Mouse (Mus musculus) neural tube, embryonic 13.5 days (tissue): ENCODE data around the gene Jak3. TPM values are rescaled to one million over a fixed set of nuclear protein-coding genes. Genes with fewer than 3 reads are reported as not detected.

Experiments used
- ATAC-seq: fragments of 200-750 bp; cut with Nextera tagmentation; 2 replicates; pipeline ENCODE4 v1.8.0; 2017; ENCODE audit warnings: low read depth, mild to moderate bottlenecking, moderate TSS enrichment, moderate library complexity
- H3K27ac ChIP-seq: fragments of 300-500 bp; sonication (generic); replicated peaks from 2 replicates; pipeline ENCODE4 v1.5.1; 2015; ENCODE audit warnings: moderate library complexity, mild to moderate bottlenecking, inconsistent platforms
- H3K27me3 ChIP-seq: fragments of 300-500 bp; sonication (generic); 2 replicates; pipeline ENCODE4 v1.6.1; 2015; ENCODE audit warnings: mild to moderate bottlenecking, inconsistent platforms
- H3K36me3 ChIP-seq: fragments of 300-500 bp; sonication (generic); 2 replicates; pipeline ENCODE4 v1.6.1; 2015; ENCODE audit warnings: mild to moderate bottlenecking, inconsistent platforms
- H3K4me1 ChIP-seq: fragments of 300-500 bp; sonication (generic); replicated peaks from 2 replicates; pipeline ENCODE4 v1.6.1; 2015; ENCODE audit warnings: inconsistent platforms
- H3K4me2 ChIP-seq: fragments of 300-500 bp; sonication (generic); 2 replicates; pipeline ENCODE4 v1.6.1; 2015; ENCODE audit warnings: inconsistent platforms, mild to moderate bottlenecking, moderate library complexity
- H3K4me3 ChIP-seq: fragments of 300-500 bp; sonication (generic); 2 replicates; pipeline ENCODE4 v1.5.1; 2015; ENCODE audit warnings: mild to moderate bottlenecking, inconsistent platforms
- H3K9ac ChIP-seq: fragments of 300-500 bp; sonication (generic); 2 replicates; pipeline ENCODE4 v1.6.1; 2015; ENCODE audit warnings: moderate library complexity, mild to moderate bottlenecking, inconsistent platforms
- H3K9me3 ChIP-seq: fragments of 300-500 bp; sonication (generic); 2 replicates; pipeline ENCODE4 v1.6.1; 2016; ENCODE audit warnings: inconsistent platforms
- WGBS: fragments of 180-500 bp; shearing (Covaris S2); methylation state at CpG from one replicate; pipeline ENCODE4 v1.1.7; 2015; 5-methylcytosine and 5-hydroxymethylcytosine counted together
- polyA plus RNA-seq: library from polyadenylated mRNA; unstranded; fragments of >200 nt; fragmentation: Nextera tagmentation; extraction: Ambion mirVana; gene quantifications from 2 replicates; pipeline ENCODE4 v1.2.1, GENCODE M21; 2015

The Jak3 gene
- polyA plus RNA-seq, result 3.9 and 4.0 TPM in 2 replicates

- peak within 1 kb of the TSS; percentile 42 for H3K27ac ChIP-seq
- H3K9me3 ChIP-seq, result no peaks in the 10 kb centered on the region
- H3K4me1 ChIP-seq, result peaks cover 32% of the 10 kb centered on the region
- H3K27me3 ChIP-seq, result peaks cover 75% of the 10 kb centered on the region
- WGBS, result 2% methylated on average over 40 of the region's 40 CpGs
- no peak; the same call in 1 of the 2 replicates for ATAC-seq
- peak within 1 kb of the TSS; percentile 57 for H3K4me3 ChIP-seq
- H3K36me3 ChIP-seq, result no peaks in the 10 kb centered on the region
- H3K4me2 ChIP-seq, result peak within 1 kb of the TSS; percentile 84
- H3K9ac ChIP-seq, result peak within 1 kb of the TSS; percentile 78
Observed at GRCm38 (mm10) chr8:71676020-71676741, at the start of gene Jak3. Gene Jak3 (plus strand): TSS chr8:71676296.

- no peaks in the 10 kb centered on the region for H3K9me3 ChIP-seq
- no peak overlapping the region for H3K4me3 ChIP-seq
- H3K4me2 ChIP-seq, result no peak overlapping the region
- WGBS, result 86% methylated on average over 9 of the region's 9 CpGs
- no peak for ATAC-seq
- H3K9ac ChIP-seq, result no peak overlapping the region
- peaks cover 29% of the 10 kb centered on the region for H3K4me1 ChIP-seq
- H3K27me3 ChIP-seq, result peaks cover 19% of the 10 kb centered on the region
- H3K27ac ChIP-seq, result no peak overlapping the region
- peaks cover 41% of the 10 kb centered on the region for H3K36me3 ChIP-seq
Observed at GRCm38 (mm10) chr8:71626753-71627152, 49.3 kb upstream of the Jak3 start.

- whole genome bisulfite sequencing, result 60% methylated on average over 9 of the region's 9 CpGs
- Histone ChIP-seq H3K9me3 (0 out of 2 replicates have a peak, but pooled peaks cover 1% of the 10 kb centered on the region), H3K4me3 (no peak overlapping the region), H3K9ac (0 out of 2 replicates have a peak overlapping the region, but pooled peaks have one; percentile 17), H3K4me1 (peaks cover 29% of the 10 kb centered on the region), H3K36me3 (peaks cover 40% of the 10 kb centered on the region), H3K4me2 (no peak overlapping the region), H3K27me3 (peaks cover 27% of the 10 kb centered on the region), H3K27ac (peak overlapping the region; percentile 49)
- no peak for ATAC-seq
Observed at GRCm38 (mm10) chr8:71627265-71628099, 48.6 kb upstream of the Jak3 start.

- Histone ChIP-seq H3K4me1 (peaks cover 29% of the 10 kb centered on the region), H3K9me3 (0 out of 2 replicates have a peak, but pooled peaks cover 9% of the 10 kb centered on the region), H3K36me3 (peaks cover 37% of the 10 kb centered on the region), H3K4me2 (peak overlapping the region; percentile 90), H3K9ac (peak overlapping the region; percentile 78), H3K27ac (peak overlapping the region; percentile 80), H3K4me3 (peak overlapping the region; percentile 47), H3K27me3 (peaks cover 35% of the 10 kb centered on the region)
- no peak for ATAC-seq
- 9% methylated on average over 16 of the region's 16 CpGs for WGBS
Observed at GRCm38 (mm10) chr8:71628396-71629095, 47.5 kb upstream of the Jak3 start.

- H3K4me1 ChIP-seq, result peaks cover 30% of the 10 kb centered on the region
- peak; percentile 88 for ATAC-seq
- WGBS, result 0% methylated on average over 55 of the region's 55 CpGs
- peaks cover 31% of the 10 kb centered on the region for H3K36me3 ChIP-seq
- peak overlapping the region; percentile 90 for H3K4me2 ChIP-seq
- 0 out of 2 replicates have a peak, but pooled peaks cover 9% of the 10 kb centered on the region for H3K9me3 ChIP-seq
- peak overlapping the region; percentile 80 for H3K27ac ChIP-seq
- H3K9ac ChIP-seq, result peak overlapping the region; percentile 78
- peaks cover 42% of the 10 kb centered on the region for H3K27me3 ChIP-seq
- peak overlapping the region; percentile 47 for H3K4me3 ChIP-seq
Observed at GRCm38 (mm10) chr8:71629096-71629697, 46.9 kb upstream of the Jak3 start.

GRCm38 (mm10) chr8:71629781-71630212 lies 46.3 kb upstream of the Jak3 start:
- 0 out of 2 replicates have a peak, but pooled peaks cover 9% of the 10 kb centered on the region for H3K9me3 ChIP-seq
- WGBS, result 4% methylated on average over 25 of the region's 25 CpGs
- peak overlapping the region; percentile 78 for H3K9ac ChIP-seq
- H3K4me3 ChIP-seq, result peak overlapping the region; percentile 47
- peaks cover 31% of the 10 kb centered on the region for H3K36me3 ChIP-seq
- ATAC-seq, result peak; percentile 41; the same call in 1 of the 2 replicates
- peaks cover 36% of the 10 kb centered on the region for H3K4me1 ChIP-seq
- H3K27me3 ChIP-seq, result peaks cover 48% of the 10 kb centered on the region
- peak overlapping the region; percentile 90 for H3K4me2 ChIP-seq
- H3K27ac ChIP-seq, result peak overlapping the region; percentile 80; the same call in 1 of the 2 replicates

- WGBS, result 84% methylated on average over 6 of the region's 6 CpGs
- Histone ChIP-seq H3K27me3 (peaks cover 57% of the 10 kb centered on the region), H3K36me3 (peaks cover 29% of the 10 kb centered on the region), H3K9me3 (0 out of 2 replicates have a peak, but pooled peaks cover 9% of the 10 kb centered on the region), H3K27ac (no peak overlapping the region), H3K4me3 (no peak overlapping the region), H3K4me1 (peaks cover 36% of the 10 kb centered on the region), H3K9ac (no peak overlapping the region), H3K4me2 (no peak overlapping the region)
- no peak for ATAC-seq
Observed at GRCm38 (mm10) chr8:71630761-71631160, 45.3 kb upstream of the Jak3 start.

- 55% methylated on average over 2 of the region's 2 CpGs for WGBS
- no peak overlapping the region for H3K4me3 ChIP-seq
- no peak for ATAC-seq
- H3K27ac ChIP-seq, result no peak overlapping the region
- H3K9me3 ChIP-seq, result 0 out of 2 replicates have a peak, but pooled peaks cover 9% of the 10 kb centered on the region
- no peak overlapping the region for H3K9ac ChIP-seq
- no peak overlapping the region for H3K4me2 ChIP-seq
- H3K36me3 ChIP-seq, result peaks cover 29% of the 10 kb centered on the region
- peaks cover 36% of the 10 kb centered on the region for H3K4me1 ChIP-seq
- H3K27me3 ChIP-seq, result peaks cover 69% of the 10 kb centered on the region
Observed at GRCm38 (mm10) chr8:71631897-71632296, 44.2 kb upstream of the Jak3 start.

- Histone ChIP-seq H3K4me2 (no peak overlapping the region), H3K27ac (no peak overlapping the region), H3K4me3 (no peak overlapping the region), H3K9me3 (0 out of 2 replicates have a peak, but pooled peaks cover 9% of the 10 kb centered on the region), H3K9ac (no peak overlapping the region), H3K36me3 (peaks cover 30% of the 10 kb centered on the region), H3K4me1 (peaks cover 29% of the 10 kb centered on the region), H3K27me3 (peaks cover 75% of the 10 kb centered on the region)
- WGBS, result 16% methylated on average over 19 of the region's 22 CpGs
- ATAC-seq, result no peak
Observed at GRCm38 (mm10) chr8:71633164-71633563, 42.9 kb upstream of the Jak3 start.

- H3K4me2 ChIP-seq, result peak overlapping the region; percentile 37
- H3K36me3 ChIP-seq, result peaks cover 38% of the 10 kb centered on the region
- ATAC-seq, result peak; percentile 41
- H3K4me3 ChIP-seq, result 0 out of 2 replicates have a peak overlapping the region, but pooled peaks have one; percentile 2
- H3K27ac ChIP-seq, result no peak overlapping the region; the same call in 1 of the 2 replicates
- WGBS, result 2% methylated on average over 26 of the region's 26 CpGs
- H3K4me1 ChIP-seq, result peaks cover 19% of the 10 kb centered on the region
- H3K9ac ChIP-seq, result peak overlapping the region; percentile 52
- H3K9me3 ChIP-seq, result 0 out of 2 replicates have a peak, but pooled peaks cover 9% of the 10 kb centered on the region
- H3K27me3 ChIP-seq, result peaks cover 81% of the 10 kb centered on the region
Observed at GRCm38 (mm10) chr8:71633981-71634667, 42.0 kb upstream of the Jak3 start.
